Mouse (Mus musculus): Measurements from ENCODE around the gene Nos2. TPM values are rescaled to one million over a fixed set of nuclear protein-coding genes. Genes with fewer than 3 reads are reported as not detected.
A peak's percentile ranks its signal among the peaks of the same experiment; 100 is the strongest.

Gene Nos2
- polyA plus RNA-seq, 2 experiments, result 0.02 TPM; not detected in 1

DNA sequence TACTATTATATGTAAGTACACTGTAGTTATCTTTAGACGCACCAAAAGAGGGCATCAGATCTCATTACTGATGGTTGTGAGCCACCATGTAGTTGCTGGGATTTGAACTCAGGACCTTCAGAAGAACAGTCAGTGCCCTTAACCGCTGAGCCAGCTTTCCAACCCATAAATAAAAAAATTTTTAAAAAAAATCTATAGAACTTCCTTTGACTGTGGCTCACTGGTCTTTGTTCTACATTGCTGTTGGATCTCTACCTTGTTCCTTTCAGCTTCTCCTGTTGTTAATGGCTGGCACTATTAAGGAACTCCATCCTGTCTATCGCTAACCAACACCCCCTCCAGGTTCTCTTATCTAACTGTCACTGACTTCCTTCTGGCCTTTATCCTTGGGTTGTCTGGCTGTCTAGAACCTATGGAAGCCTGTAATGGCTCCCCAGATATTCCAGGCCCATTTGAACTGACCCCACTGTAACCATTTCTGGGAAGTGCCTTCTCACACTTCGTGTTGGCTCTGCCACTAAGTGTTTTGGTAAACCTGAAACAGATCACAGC, 59.6 kb downstream of the Nos2 start:
- peak overlapping the region; percentile 23; the same call in 1 of the 2 replicates for H3K9ac ChIP-seq (replicated peaks)
- WGBS (ENCODE audit: insufficient replicate concordance), result 29% methylated on average over 4 of the region's 4 CpGs
- TF ChIP-seq EP300 (IDR thresholded peaks at IDR 0.05; ENCODE audit: low read depth), result peak; percentile 77
- TF ChIP-seq CTCF (IDR thresholded peaks at IDR 0.05; ENCODE audit: low read depth), result no peak
- no peak for ATAC-seq (ENCODE audit: insufficient read depth)
- DNase-seq (ENCODE audit: low read depth in 3 of 3, low spot score in 3 of 3), result peak in 1 of 3 experiments; percentile 22
- no peak overlapping the region for H3K4me2 ChIP-seq (ENCODE audit: low read depth)
- no peak overlapping the region for H3K27ac ChIP-seq
- no peaks in the 10 kb centered on the region for H3K9me3 ChIP-seq (ENCODE audit: control insufficient read depth, low read length)
- H3K36me3 ChIP-seq (replicated peaks; ENCODE audit: control insufficient read depth, insufficient read depth, low read depth), result no peaks in the 10 kb centered on the region
- H3K4me3 ChIP-seq (ENCODE audit: insufficient read depth in 1 of 2, low read depth in 2 of 2, low read length in 2 of 2), result no peak overlapping the region
- no peaks in the 10 kb centered on the region for H3K27me3 ChIP-seq (ENCODE audit: control insufficient read depth, insufficient read depth, low read length)
- H3K4me1 ChIP-seq (replicated peaks; ENCODE audit: control insufficient read depth in 2 of 2, insufficient read depth in 2 of 2, low read length in 1 of 2), result peaks cover 11 to 43% of the 10 kb centered on the region in 2 experiments

DNA sequence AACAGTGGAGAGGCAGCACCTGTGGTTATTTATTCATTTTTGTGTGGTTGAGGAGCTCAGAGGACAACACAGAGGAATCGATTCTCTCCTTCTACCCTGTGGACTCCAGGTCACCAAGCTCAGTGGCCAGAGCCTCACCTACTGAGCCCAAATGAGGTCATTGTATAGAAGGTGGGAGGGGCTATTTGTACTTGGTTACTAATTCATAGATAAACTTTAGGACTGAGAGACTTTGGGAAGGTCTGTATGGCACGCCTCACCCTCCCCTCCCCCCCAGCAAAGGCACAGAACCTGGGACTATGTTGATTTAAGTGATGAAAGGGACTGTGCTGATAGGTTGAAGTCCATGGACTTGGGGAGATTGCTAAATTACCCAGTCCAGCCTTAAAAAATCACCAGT, 61.5 kb downstream of the Nos2 start:
- H3K4me3 ChIP-seq (ENCODE audit: insufficient read depth in 1 of 2, low read depth in 2 of 2, low read length in 2 of 2), result no peak overlapping the region
- peak overlapping the region; percentile 51 for H3K4me2 ChIP-seq (ENCODE audit: low read depth)
- WGBS (ENCODE audit: insufficient replicate concordance), result 38% methylated on average over 2 of the region's 2 CpGs
- TF ChIP-seq EP300 (IDR thresholded peaks at IDR 0.05; ENCODE audit: low read depth) (no peak), CTCF (IDR thresholded peaks at IDR 0.05; ENCODE audit: low read depth) (no peak)
- no peaks in the 10 kb centered on the region for H3K27me3 ChIP-seq (ENCODE audit: control insufficient read depth, insufficient read depth, low read length)
- no peaks in the 10 kb centered on the region for H3K9me3 ChIP-seq (ENCODE audit: control insufficient read depth, low read length)
- DNase-seq (ENCODE audit: low read depth in 3 of 3, low spot score in 3 of 3) (peak in 1 of 3 experiments; percentile 43), ATAC-seq (ENCODE audit: insufficient read depth) (peak; percentile 78)
- H3K9ac ChIP-seq (replicated peaks), result no peak overlapping the region
- peaks cover 11 to 45% of the 10 kb centered on the region in 2 experiments for H3K4me1 ChIP-seq (replicated peaks; ENCODE audit: control insufficient read depth in 2 of 2, insufficient read depth in 2 of 2, low read length in 1 of 2)
- no peaks in the 10 kb centered on the region for H3K36me3 ChIP-seq (replicated peaks; ENCODE audit: control insufficient read depth, insufficient read depth, low read depth)
- no peak overlapping the region for H3K27ac ChIP-seq

DNA sequence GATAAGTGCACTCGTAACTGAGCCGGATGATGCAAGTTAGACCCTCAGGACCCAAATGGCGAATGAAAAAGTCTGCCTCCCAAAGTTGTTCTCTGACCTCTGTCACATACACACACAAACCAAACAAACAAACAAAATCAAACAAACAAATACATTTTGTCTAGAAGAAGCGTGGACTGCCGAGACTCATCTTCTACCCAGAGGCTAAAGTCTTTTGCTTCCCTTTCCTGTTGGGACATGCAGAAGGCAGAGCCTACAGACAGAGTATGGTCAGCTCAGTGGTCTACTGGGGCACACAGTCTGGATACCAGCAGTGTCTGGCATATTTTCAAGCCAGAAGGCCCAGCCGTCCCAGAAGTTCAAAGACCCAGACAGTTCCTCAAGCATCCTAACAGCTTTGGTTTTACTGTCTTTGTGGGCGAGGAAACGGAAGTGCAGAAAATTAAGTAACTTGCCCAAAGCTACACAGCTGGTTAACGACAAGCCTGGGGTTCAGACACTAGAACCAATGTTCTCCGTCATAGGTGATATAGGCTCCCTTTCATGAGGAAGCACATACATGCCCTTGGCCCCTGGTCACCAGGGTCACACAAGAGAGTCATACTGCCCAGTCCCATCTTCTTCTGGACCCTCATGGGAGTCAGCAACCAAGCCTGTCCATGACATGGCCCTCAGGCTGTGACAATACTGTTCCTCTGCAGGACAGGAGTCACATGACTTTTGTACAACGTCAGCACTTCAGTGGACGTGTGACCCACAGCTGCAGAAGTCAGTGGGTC, 62.1 kb downstream of the Nos2 start:
- no peak overlapping the region for H3K9ac ChIP-seq (replicated peaks)
- peak overlapping the region; percentile 24 to 49; a peak in 2 of 4 replicates for H3K4me3 ChIP-seq (ENCODE audit: insufficient read depth in 1 of 2, low read depth in 2 of 2, low read length in 2 of 2)

GRCm38 (mm10) chr11:78983539-78983938, 63.0 kb downstream of the Nos2 start:
- no peak overlapping the region for H3K27ac ChIP-seq
- no peaks in the 10 kb centered on the region for H3K27me3 ChIP-seq (ENCODE audit: control insufficient read depth, insufficient read depth, low read length)
- no peak for TF ChIP-seq CTCF (IDR thresholded peaks at IDR 0.05; ENCODE audit: low read depth)
- TF ChIP-seq EP300 (IDR thresholded peaks at IDR 0.05; ENCODE audit: low read depth), result no peak
- DNase-seq (ENCODE audit: low read depth in 3 of 3, low spot score in 3 of 3) (no peak), ATAC-seq (ENCODE audit: insufficient read depth) (no peak)
- H3K4me2 ChIP-seq (ENCODE audit: low read depth), result peak overlapping the region; percentile 51
- peak overlapping the region; percentile 49 to 64 for H3K4me3 ChIP-seq (ENCODE audit: insufficient read depth in 1 of 2, low read depth in 2 of 2, low read length in 2 of 2)
- WGBS (ENCODE audit: insufficient replicate concordance), result 31% methylated on average over 7 of the region's 7 CpGs
- H3K9ac ChIP-seq (replicated peaks), result peak overlapping the region; percentile 9; the same call in 1 of the 2 replicates
- peaks cover 11 to 45% of the 10 kb centered on the region in 2 experiments for H3K4me1 ChIP-seq (replicated peaks; ENCODE audit: control insufficient read depth in 2 of 2, insufficient read depth in 2 of 2, low read length in 1 of 2)
- H3K36me3 ChIP-seq (replicated peaks; ENCODE audit: control insufficient read depth, insufficient read depth, low read depth), result no peaks in the 10 kb centered on the region
- no peaks in the 10 kb centered on the region for H3K9me3 ChIP-seq (ENCODE audit: control insufficient read depth, low read length)

More for the DNA sequence above, 62.1 kb downstream of the Nos2 start:
- H3K27me3 ChIP-seq (ENCODE audit: control insufficient read depth, insufficient read depth, low read length), result no peaks in the 10 kb centered on the region
- TF ChIP-seq CTCF (IDR thresholded peaks at IDR 0.05; ENCODE audit: low read depth) (no peak), EP300 (IDR thresholded peaks at IDR 0.05; ENCODE audit: low read depth) (no peak)
- peaks cover 11 to 45% of the 10 kb centered on the region in 2 experiments for H3K4me1 ChIP-seq (replicated peaks; ENCODE audit: control insufficient read depth in 2 of 2, insufficient read depth in 2 of 2, low read length in 1 of 2)
- H3K9me3 ChIP-seq (ENCODE audit: control insufficient read depth, low read length), result no peaks in the 10 kb centered on the region
- H3K27ac ChIP-seq, result peak overlapping the region; percentile 9
- ATAC-seq (ENCODE audit: insufficient read depth) (no peak; the same call in 1 of the 2 replicates), DNase-seq (ENCODE audit: low read depth in 3 of 3, low spot score in 3 of 3) (no peak)
- H3K36me3 ChIP-seq (replicated peaks; ENCODE audit: control insufficient read depth, insufficient read depth, low read depth), result no peaks in the 10 kb centered on the region
- peak overlapping the region; percentile 51 for H3K4me2 ChIP-seq (ENCODE audit: low read depth)
- WGBS (ENCODE audit: insufficient replicate concordance), result 27% methylated on average over 12 of the region's 12 CpGs

Measured in liver, embryonic 14.5 days (tissue).